Mouse (Mus musculus): Measurements from ENCODE around the gene AA986860. TPM values are rescaled to one million over a fixed set of nuclear protein-coding genes. Genes with fewer than 3 reads are reported as not detected.

Gene AA986860
- total RNA-seq, 2 experiments from 2014 or later: 0.68 to 0.88 TPM

- DNase-seq: no peak
These were observed 44.0 kb downstream of the AA986860 start for GRCm38 (mm10) chr1:130775691-130776331.

- no peak for DNase-seq
These were observed 44.9 kb downstream of the AA986860 start for GRCm38 (mm10) chr1:130776645-130777044.

- DNase-seq: no peak
These were observed 48.1 kb downstream of the AA986860 start for GRCm38 (mm10) chr1:130779867-130780266.

GRCm38 (mm10) chr1:130784054-130784453 is 52.3 kb downstream of the AA986860 start:
- DNase-seq: no peak

GRCm38 (mm10) chr1:130787001-130787400 is 55.2 kb downstream of the AA986860 start:
- DNase-seq: no peak

GRCm38 (mm10) chr1:130789512-130790451 is 58.0 kb downstream of the AA986860 start:
- DNase-seq: no peak

Other genes starting within 250 kb of the AA986860 start
- not detected for gene Zp3r, start 102.4 kb upstream of the AA986860 start, total RNA-seq (2021)
- gene C4bp, start 70.3 kb upstream of the AA986860 start, total RNA-seq (2021): under 1 TPM in 1 of 2 experiments, not detected in 1; 0.11 TPM
- gene Gm29427, start 16.2 kb upstream of the AA986860 start, total RNA-seq (2021): not detected
- 1 to 10 TPM; 3.8 to 4.5 TPM for gene Yod1, start 14.6 kb upstream of the AA986860 start, total RNA-seq (2021)
- gene Pfkfb2, start 2.7 kb upstream of the AA986860 start, total RNA-seq (2021): 10 to 100 TPM in 1 of 2 experiments, 1 to 10 TPM in 1; 9.2 to 13.9 TPM
- gene Fcamr, start 68.9 kb downstream of the AA986860 start, total RNA-seq (2021): not detected
- not detected for gene Pigr, start 94.7 kb downstream of the AA986860 start, total RNA-seq (2021)
- under 1 TPM in 1 of 2 experiments, not detected in 1; 0.38 TPM for gene Fcmr, start 133.7 kb downstream of the AA986860 start, total RNA-seq (2021)
- gene Il24, start 155.5 kb downstream of the AA986860 start, total RNA-seq (2021): not detected
- gene Il20, start 179.5 kb downstream of the AA986860 start, total RNA-seq (2021): not detected
- gene Il19, start 208.1 kb downstream of the AA986860 start, total RNA-seq (2021): under 1 TPM in 1 of 2 experiments, not detected in 1; 0.28 TPM